Mouse (Mus musculus) stomach, postnatal 0 days (tissue): ENCODE results near the gene Acvr1b.

Experiments used
- CTCF ChIP-seq: IDR thresholded peaks from 2 replicates; pipeline ENCODE4 v1.5.1; 2016; ENCODE audit warnings: antibody characterized with exemption, low read depth, mild to moderate bottlenecking, moderate library complexity
- EP300 ChIP-seq: optimal IDR thresholded peaks from 2 replicates; pipeline ENCODE3; 2016; ENCODE audit warnings: antibody characterized with exemption

DNA sequence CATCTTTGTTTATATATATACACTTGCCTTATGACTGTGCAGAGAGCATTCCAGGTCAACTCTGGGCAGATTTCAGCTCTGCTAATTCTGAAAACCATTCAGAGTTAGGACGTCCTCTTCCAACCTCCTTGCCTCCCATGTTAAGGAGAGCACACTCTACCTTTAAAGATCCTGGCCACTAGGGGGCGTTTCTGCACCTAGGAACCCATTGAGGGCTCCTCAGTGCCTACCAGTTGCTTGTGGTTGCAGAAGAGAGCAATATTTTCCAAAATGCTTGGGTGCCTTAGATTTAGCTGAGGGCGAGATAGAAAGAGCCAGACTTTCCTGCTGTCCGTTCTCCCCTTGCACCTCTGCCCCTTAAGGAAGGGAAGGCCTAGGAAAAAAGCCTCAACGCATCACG lies 36.4 kb downstream of the Acvr1b start:
- TF ChIP-seq CTCF (peak; percentile 82), EP300 (no peak)
